Mouse (Mus musculus) lung, embryonic 15.5 days (tissue): Measurements from ENCODE around the gene Nvl. TPM values are rescaled to one million over a fixed set of nuclear protein-coding genes. Genes with fewer than 3 reads are reported as not detected.

ENCODE experiments used
- ATAC-seq: fragments of 200-750 bp; cut with Nextera tagmentation; 2 replicates; pipeline ENCODE4 v1.8.0; 2017; ENCODE audit warnings: moderate number of reproducible peaks, borderline replicate concordance; ENCODE audit not compliant: low FRiP score, low TSS enrichment; ENCODE audit errors: extremely low read depth
- H3K27ac ChIP-seq: fragments of 300-500 bp; sonication (generic); 2 replicates; pipeline ENCODE4 v1.5.1; 2015; ENCODE audit warnings: moderate library complexity, mild to moderate bottlenecking, inconsistent platforms
- H3K27me3 ChIP-seq: fragments of 300-500 bp; sonication (generic); 2 replicates; pipeline ENCODE4 v1.6.1; 2015; ENCODE audit warnings: inconsistent platforms
- H3K36me3 ChIP-seq: fragments of 300-500 bp; sonication (generic); 2 replicates; pipeline ENCODE4 v1.6.1; 2015; ENCODE audit warnings: inconsistent platforms
- H3K4me1 ChIP-seq: fragments of 300-500 bp; sonication (generic); 2 replicates; pipeline ENCODE4 v1.6.1; 2015; ENCODE audit warnings: inconsistent platforms
- H3K4me2 ChIP-seq: fragments of 300-500 bp; sonication (generic); 2 replicates; pipeline ENCODE4 v1.6.1; 2015; ENCODE audit warnings: inconsistent platforms, mild to moderate bottlenecking, moderate library complexity
- H3K4me3 ChIP-seq: fragments of 300-500 bp; sonication (generic); 2 replicates; pipeline ENCODE4 v1.5.1; 2015; ENCODE audit warnings: mild to moderate bottlenecking, inconsistent platforms
- H3K9ac ChIP-seq: fragments of 300-500 bp; sonication (generic); 2 replicates; pipeline ENCODE4 v1.6.1; 2015; ENCODE audit warnings: inconsistent platforms
- H3K9me3 ChIP-seq: fragments of 300-500 bp; sonication (generic); 2 replicates; pipeline ENCODE4 v1.6.1; 2016; ENCODE audit warnings: inconsistent platforms
- WGBS: fragments of 180-500 bp; shearing (Covaris S2); methylation state at CpG from one replicate; pipeline ENCODE4 v1.1.7; 2015; 5-methylcytosine and 5-hydroxymethylcytosine counted together
- polyA plus RNA-seq: library from polyadenylated mRNA; unstranded; fragments of >200 nt; fragmentation: Nextera tagmentation; extraction: Ambion mirVana; gene quantifications from 2 replicates; pipeline ENCODE4 v1.2.1, GENCODE M21; 2015

The Nvl gene
- polyA plus RNA-seq, 1 experiment from 2014 or later = 30.4 TPM

GRCm38 (mm10) chr1:181064648-181065047 lies 79.4 kb downstream of the Nvl start:
- no peaks in the 10 kb centered on the region for H3K27me3 ChIP-seq
- no peak overlapping the region for H3K27ac ChIP-seq
- 61% methylated on average over 6 of the region's 6 CpGs for WGBS
- H3K4me2 ChIP-seq = no peak overlapping the region
- no peaks in the 10 kb centered on the region for H3K9me3 ChIP-seq
- no peak overlapping the region for H3K4me3 ChIP-seq
- no peaks in the 10 kb centered on the region for H3K36me3 ChIP-seq
- no peak overlapping the region for H3K9ac ChIP-seq
- H3K4me1 ChIP-seq = no peaks in the 10 kb centered on the region
- no peak for ATAC-seq

GRCm38 (mm10) chr1:181063991-181064390 lies 80.0 kb downstream of the Nvl start:
- no peaks in the 10 kb centered on the region for H3K9me3 ChIP-seq
- WGBS = 59% methylated on average over 2 of the region's 2 CpGs
- ATAC-seq = no peak

GRCm38 (mm10) chr1:181061784-181062485 lies 82.1 kb downstream of the Nvl start:
- Histone ChIP-seq H3K4me3 (no peak overlapping the region), H3K36me3 (no peaks in the 10 kb centered on the region), H3K9me3 (no peaks in the 10 kb centered on the region), H3K4me2 (no peak overlapping the region), H3K4me1 (no peaks in the 10 kb centered on the region), H3K27me3 (no peaks in the 10 kb centered on the region), H3K9ac (no peak overlapping the region), H3K27ac (no peak overlapping the region)
- 58% methylated on average over 3 of the region's 3 CpGs for WGBS
- no peak for ATAC-seq

More at GRCm38 (mm10) chr1:181063991-181064390, 80.0 kb downstream of the Nvl start:
- Histone ChIP-seq H3K27ac (no peak overlapping the region), H3K4me2 (no peak overlapping the region), H3K4me3 (no peak overlapping the region), H3K4me1 (no peaks in the 10 kb centered on the region), H3K27me3 (no peaks in the 10 kb centered on the region), H3K9ac (no peak overlapping the region), H3K36me3 (no peaks in the 10 kb centered on the region)

GRCm38 (mm10) chr1:181052898-181053297 lies 91.1 kb downstream of the Nvl start:
- ATAC-seq = no peak
- H3K9me3 ChIP-seq = no peaks in the 10 kb centered on the region
- H3K9ac ChIP-seq = no peak overlapping the region
- no peaks in the 10 kb centered on the region for H3K27me3 ChIP-seq
- WGBS = 65% methylated on average over 4 of the region's 4 CpGs
- no peak overlapping the region for H3K27ac ChIP-seq
- no peak overlapping the region for H3K4me3 ChIP-seq
- no peaks in the 10 kb centered on the region for H3K4me1 ChIP-seq
- H3K4me2 ChIP-seq = no peak overlapping the region
- H3K36me3 ChIP-seq = no peaks in the 10 kb centered on the region

- Histone ChIP-seq H3K27me3 (no peaks in the 10 kb centered on the region), H3K4me1 (no peaks in the 10 kb centered on the region), H3K9ac (no peak within 1 kb of the TSS), H3K4me3 (no peak within 1 kb of the TSS), H3K4me2 (no peak within 1 kb of the TSS), H3K36me3 (no peaks in the 10 kb centered on the region), H3K9me3 (no peaks in the 10 kb centered on the region), H3K27ac (no peak within 1 kb of the TSS)
- ATAC-seq = no peak
- 67% methylated on average over 6 of the region's 6 CpGs for WGBS
Measured at GRCm38 (mm10) chr1:181050937-181051336, 93.1 kb downstream of the Nvl start, which contains the start of gene 9130409I23Rik. Gene 9130409I23Rik, plus strand, starts transcription at chr1:181051237.

GRCm38 (mm10) chr1:181049328-181049842 lies 94.6 kb downstream of the Nvl start:
- Histone ChIP-seq H3K9me3 (no peaks in the 10 kb centered on the region), H3K36me3 (no peaks in the 10 kb centered on the region), H3K4me1 (no peaks in the 10 kb centered on the region), H3K9ac (no peak overlapping the region), H3K4me2 (no peak overlapping the region), H3K27ac (no peak overlapping the region), H3K27me3 (no peaks in the 10 kb centered on the region), H3K4me3 (no peak overlapping the region)
- no peak for ATAC-seq

GRCm38 (mm10) chr1:181047520-181047919 lies 96.5 kb downstream of the Nvl start:
- H3K27me3 ChIP-seq = no peaks in the 10 kb centered on the region
- no peak overlapping the region for H3K4me2 ChIP-seq
- no peak overlapping the region for H3K27ac ChIP-seq
- H3K9me3 ChIP-seq = no peaks in the 10 kb centered on the region
- no peak for ATAC-seq
- H3K4me3 ChIP-seq = no peak overlapping the region
- no peaks in the 10 kb centered on the region for H3K4me1 ChIP-seq
- no peak overlapping the region for H3K9ac ChIP-seq
- 35% methylated on average over 1 of the region's 1 CpGs for WGBS
- no peaks in the 10 kb centered on the region for H3K36me3 ChIP-seq

- Histone ChIP-seq H3K27me3 (no peaks in the 10 kb centered on the region; the same call in 1 of the 2 replicates), H3K9me3 (no peaks in the 10 kb centered on the region), H3K4me2 (no peak overlapping the region), H3K9ac (no peak overlapping the region), H3K4me3 (no peak overlapping the region), H3K27ac (no peak overlapping the region), H3K36me3 (no peaks in the 10 kb centered on the region), H3K4me1 (no peaks in the 10 kb centered on the region)
- WGBS = 8% methylated on average over 4 of the region's 4 CpGs
- no peak for ATAC-seq
Measured at GRCm38 (mm10) chr1:181039652-181040051, 104.4 kb downstream of the Nvl start.

- H3K27ac ChIP-seq = no peak overlapping the region
- H3K4me1 ChIP-seq = no peaks in the 10 kb centered on the region
- no peaks in the 10 kb centered on the region; the same call in 1 of the 2 replicates for H3K27me3 ChIP-seq
- H3K9me3 ChIP-seq = no peaks in the 10 kb centered on the region
- WGBS = 53% methylated on average over 4 of the region's 4 CpGs
- no peaks in the 10 kb centered on the region for H3K36me3 ChIP-seq
- no peak overlapping the region for H3K9ac ChIP-seq
- ATAC-seq = no peak
- no peak overlapping the region for H3K4me3 ChIP-seq
- H3K4me2 ChIP-seq = no peak overlapping the region
Measured at GRCm38 (mm10) chr1:181037623-181038022, 106.4 kb downstream of the Nvl start.

Other genes starting within 250 kb of the Nvl start
- 89.9 and 90.0 TPM in 2 replicates for gene Pycr2, start 239.9 kb downstream of the Nvl start, polyA plus RNA-seq
- 1.2 and 1.7 TPM in 2 replicates for gene Lefty1, start 209.2 kb downstream of the Nvl start, polyA plus RNA-seq
- 13.9 and 15.4 TPM in 2 replicates for gene Tmem63a, start 201.9 kb downstream of the Nvl start, polyA plus RNA-seq
- gene Ephx1, start 123.3 kb downstream of the Nvl start, polyA plus RNA-seq = 6.3 and 7.2 TPM in 2 replicates
- gene 9130409I23Rik, start 93.0 kb downstream of the Nvl start, polyA plus RNA-seq = not detected in 2 replicates
- 106 and 116 TPM in 2 replicates for gene Cnih4, start 489 bp upstream of the Nvl start, polyA plus RNA-seq
- 27.5 and 30.6 TPM in 2 replicates for gene Wdr26, start 67.8 kb upstream of the Nvl start, polyA plus RNA-seq
- 0.18 and 0.27 TPM in 2 replicates for gene Cnih3, start 208.4 kb upstream of the Nvl start, polyA plus RNA-seq